9 mouse cellular contexts compared by ENCODE assay signal in genomic region chr1:172431836-172432586, GRCm38 (mm10). TPM values are rescaled to one million over a fixed set of nuclear protein-coding genes. Genes with fewer than 3 reads are reported as not detected.
DNase-seq lines count a peak whose midpoint lies in the region; ATAC-seq and TF ChIP-seq lines count a peak whose summit lies in the region.
"Had no signal": no experiment of that assay in that cellular context is flagged by ENCODE, and none has a peak within 500 bp of the region (broad histone marks: within the 10 kb centered on the region; RNA-seq: fewer than 3 reads in every experiment).

No protein-coding gene starts in this region.

- H3K9ac ChIP-seq in lung, embryonic 14.5 days: no peak overlapping the region
- H3K9ac ChIP-seq: embryonic facial prominence, embryonic 12.5 days had no signal

- WGBS in lung, embryonic 14.5 days: 9% methylated on average over 4 of the region's 4 CpGs

- no peaks in the 10 kb centered on the region for H3K9me3 ChIP-seq in lung, embryonic 14.5 days (ENCODE audit: low read depth, low read length)
- H3K9me3 ChIP-seq: embryonic facial prominence, embryonic 12.5 days had no signal

- intact Hi-C loops in heart, postnatal 14 days (cut with DNase I): no loop called here

- DNase-seq in adrenal gland, postnatal 25 days: peak; percentile 8
- peak; percentile 92 for DNase-seq in fat pad, adult 2 months (ENCODE audit: extremely low read depth, low read depth, low spot score)
- DNase-seq in heart, postnatal 14 days: peak; percentile 67 to 69
- DNase-seq in lung, embryonic 14.5 days: peak; percentile 54
- DNase-seq in right cerebral cortex, postnatal 10 days (ENCODE audit: low spot score in 2 of 2): no peak
- DNase-seq in embryo, embryonic 10.5 days (ENCODE audit: low spot score): no peak
- no peak for DNase-seq in cerebellum, adult 9-10 months

- H3K4me1 ChIP-seq in lung, embryonic 14.5 days (ENCODE audit: insufficient read depth): peaks cover 6% of the 10 kb centered on the region; the same call in 1 of the 2 replicates

- H3K4me2 ChIP-seq in lung, embryonic 14.5 days: no peak overlapping the region
- H3K4me2 ChIP-seq: embryonic facial prominence, embryonic 12.5 days had no signal

- peak; percentile 82 for ATAC-seq in lung, embryonic 14.5 days (ENCODE audit: insufficient read depth)
- no peak for ATAC-seq in monocyte, adult 5-6 weeks (replicated peaks; ENCODE audit: insufficient number of reproducible peaks, low FRiP score, low TSS enrichment, poor library complexity, severe bottlenecking)

- H3K36me3 ChIP-seq in lung, embryonic 14.5 days (ENCODE audit: insufficient read depth): no peaks in the 10 kb centered on the region
- H3K36me3 ChIP-seq: embryonic facial prominence, embryonic 12.5 days had no signal

- no peaks in the 10 kb centered on the region for H3K27me3 ChIP-seq in lung, embryonic 14.5 days (ENCODE audit: insufficient read depth, low read length)

- H3K4me3 ChIP-seq in lung, embryonic 14.5 days (ENCODE audit: low read depth, low read length): no peak overlapping the region
- H3K4me3 ChIP-seq: embryonic facial prominence, embryonic 12.5 days had no signal

- no peak overlapping the region for H3K27ac ChIP-seq in lung, embryonic 14.5 days (ENCODE audit: low read depth)
- H3K27ac ChIP-seq: embryonic facial prominence, embryonic 12.5 days had no signal

- no peak for TF ChIP-seq CTCF in lung, embryonic 14.5 days (IDR thresholded peaks at IDR 0.05; ENCODE audit: low read depth)

RNA-seq across cellular contexts. Expression of gene Slamf9, which starts 43.1 kb away (rescaled TPM):
- total RNA-seq in adrenal gland, postnatal 25 days (2021): 1.9 and 3.4 TPM in 2 replicates
- 1 to 10 TPM in 1 of 2 experiments, under 1 TPM in 1; 0.98 to 1.1 TPM for total RNA-seq in heart, postnatal 14 days (2021)
- 0.32 and 1.0 TPM in 2 replicates for polyA plus RNA-seq in lung, embryonic 14.5 days (2014; fragmentation: Nextera tagmentation; extraction: Ambion mirVana)
- 17.0 to 25.6 TPM (median 21.4 TPM) in 3 replicates for total RNA-seq in monocyte, adult 5-6 weeks (2017)

RNA-seq across cellular contexts. Expression of gene Igsf9, which starts 49.6 kb away (rescaled TPM):
- total RNA-seq in adrenal gland, postnatal 25 days (2021): 2.9 and 3.6 TPM in 2 replicates
- under 1 TPM; 0.49 to 0.76 TPM for total RNA-seq in heart, postnatal 14 days (2021)
- 23.5 and 26.0 TPM in 2 replicates for polyA plus RNA-seq in lung, embryonic 14.5 days (2014; fragmentation: Nextera tagmentation; extraction: Ambion mirVana)
- total RNA-seq in monocyte, adult 5-6 weeks (2017): 1.1 to 6.0 TPM (median 1.2 TPM) in 3 replicates

RNA-seq across cellular contexts. Expression of gene Pigm, which starts 55.7 kb away (rescaled TPM):
- total RNA-seq in adrenal gland, postnatal 25 days (2021): 11.8 and 13.1 TPM in 2 replicates
- 1 to 10 TPM; 6.4 to 7.1 TPM for total RNA-seq in heart, postnatal 14 days (2021)
- 9.0 and 9.9 TPM in 2 replicates for polyA plus RNA-seq in lung, embryonic 14.5 days (2014; fragmentation: Nextera tagmentation; extraction: Ambion mirVana)
- 17.5 to 26.9 TPM (median 23.7 TPM) in 3 replicates for total RNA-seq in monocyte, adult 5-6 weeks (2017)

Comparison
In these comparisons a context has a peak if more than half of its experiments do, and no peak if none do; other contexts are left out.
1. DNase-seq: peak in adrenal gland, postnatal 25 days (single experiment), fat pad, adult 2 months (single experiment), heart, postnatal 14 days (2 of 2) and lung, embryonic 14.5 days (single experiment); none in right cerebral cortex, postnatal 10 days (0 of 2), embryo, embryonic 10.5 days (single experiment) and cerebellum, adult 9-10 months (single experiment).